Mouse (Mus musculus) heart, postnatal 0 days (tissue): Measurements from ENCODE around the gene Uba2.

Experiments used
- CTCF ChIP-seq: IDR thresholded peaks from 2 replicates; pipeline ENCODE4 v1.5.1; 2016; ENCODE audit warnings: antibody characterized with exemption, control low read depth, low read depth
- EP300 ChIP-seq: IDR thresholded peaks from 2 replicates; pipeline ENCODE4 v1.6.1; 2016; ENCODE audit warnings: antibody characterized with exemption, low read depth

DNA sequence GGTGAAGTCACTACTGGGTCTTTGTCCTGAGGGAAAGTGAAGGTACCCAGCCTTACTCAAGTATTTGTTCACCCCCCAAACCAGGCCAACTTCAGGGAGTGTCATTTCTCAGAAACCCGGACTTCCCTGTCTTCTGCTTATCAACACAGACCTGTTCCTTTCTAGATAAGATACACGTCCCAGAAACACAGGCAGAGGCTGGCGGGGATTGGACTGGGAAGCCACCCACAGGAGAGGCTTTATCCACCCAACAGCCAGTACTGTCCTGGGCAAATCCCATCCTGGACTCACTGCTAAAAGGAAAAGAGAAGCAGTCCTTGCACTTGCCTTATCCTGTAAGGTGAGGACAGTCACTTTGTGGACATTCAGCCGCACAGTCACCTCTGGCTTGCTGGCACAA is 22.2 kb downstream of the Uba2 start:
- no peak for TF ChIP-seq CTCF
- TF ChIP-seq EP300, result no peak
